Mouse (Mus musculus) monocyte, adult 5-6 weeks (primary cell): ENCODE measurements around the gene Pip4k2a. TPM values are rescaled to one million over a fixed set of nuclear protein-coding genes. Genes with fewer than 3 reads are reported as not detected.

ENCODE experiments used
- total RNA-seq: library from RNA; stranded (forward); fragments of 200-1000, 200-491, 200-594 nt; gene quantifications from 3 replicates; pipeline ENCODE4 v1.2.3, GENCODE M21; 2017

The Pip4k2a gene
- total RNA-seq, 1 experiment from 2014 or later: 133 TPM

Other genes with a start within 250 kb of the Pip4k2a start
- 1.7 to 2.6 TPM (median 2.0 TPM) in 3 replicates for gene 4930426L09Rik, start 217 bp upstream of the Pip4k2a start, total RNA-seq
- gene Armc3, start 201.2 kb upstream of the Pip4k2a start, total RNA-seq: 0.86 to 0.87 TPM in 2 of 3 replicates, not detected in the other